In genomic region chr2:37963362-37963761, GRCm38 (mm10) we compare ENCODE assay signal across 10 mouse cellular contexts.
DNase-seq lines count a peak whose midpoint lies in the region; ATAC-seq and TF ChIP-seq lines count a peak whose summit lies in the region.
"Had no signal": no experiment of that assay in that cellular context is flagged by ENCODE, and none has a peak within 500 bp of the region (broad histone marks: within the 10 kb centered on the region; RNA-seq: fewer than 3 reads in every experiment).

No protein-coding gene starts in this region.

- peak overlapping the region; percentile 2 to 18; a peak in 3 of 4 replicates for H3K27ac ChIP-seq in heart, embryonic 14.5 days (replicated peaks in 1 of 2; ENCODE audit: control insufficient read depth in 1 of 2, insufficient read depth in 1 of 2, low read depth in 2 of 2, low read length in 2 of 2)
- H3K27ac ChIP-seq in intestine, postnatal 0 days (ENCODE audit: low read depth, low read length) = no peak overlapping the region
- H3K27ac ChIP-seq: limb, embryonic 12.5 days; neural tube, embryonic 12.5 days had no signal

- no peak overlapping the region for H3K4me3 ChIP-seq in heart, embryonic 14.5 days (ENCODE audit: control insufficient read depth in 1 of 2, insufficient read depth in 1 of 2, low read depth in 1 of 2, low read length in 2 of 2)
- H3K4me3 ChIP-seq in intestine, postnatal 0 days (ENCODE audit: low read depth, low read length) = no peak overlapping the region
- H3K4me3 ChIP-seq: limb, embryonic 12.5 days; neural tube, embryonic 12.5 days had no signal

- H3K27me3 ChIP-seq in heart, embryonic 14.5 days (ENCODE audit: control insufficient read depth, insufficient read depth, low read length) = no peaks in the 10 kb centered on the region
- H3K27me3 ChIP-seq in intestine, postnatal 0 days (replicated peaks; ENCODE audit: control insufficient read depth, insufficient read depth, low read length) = no peaks in the 10 kb centered on the region
- H3K27me3 ChIP-seq: neural tube, embryonic 12.5 days had no signal

- no peaks in the 10 kb centered on the region for H3K4me1 ChIP-seq in heart, embryonic 14.5 days (ENCODE audit: control insufficient read depth in 2 of 2, insufficient read depth in 2 of 2, low read length in 2 of 2)
- no peaks in the 10 kb centered on the region for H3K4me1 ChIP-seq in intestine, postnatal 0 days (replicated peaks; ENCODE audit: control insufficient read depth, insufficient read depth, low read length)
- H3K4me1 ChIP-seq: neural tube, embryonic 12.5 days had no signal

- no peaks in the 10 kb centered on the region for H3K9me3 ChIP-seq in heart, embryonic 14.5 days (ENCODE audit: control insufficient read depth, low read length)
- H3K9me3 ChIP-seq in intestine, postnatal 0 days (ENCODE audit: control insufficient read depth) = no peaks in the 10 kb centered on the region
- H3K9me3 ChIP-seq: limb, embryonic 12.5 days; neural tube, embryonic 12.5 days had no signal

- no peaks in the 10 kb centered on the region for H3K36me3 ChIP-seq in heart, embryonic 14.5 days (ENCODE audit: control insufficient read depth, insufficient read depth, low read length)
- no peaks in the 10 kb centered on the region for H3K36me3 ChIP-seq in intestine, postnatal 0 days (ENCODE audit: control insufficient read depth, insufficient read depth)
- H3K36me3 ChIP-seq: neural tube, embryonic 12.5 days had no signal

- no peak overlapping the region for H3K9ac ChIP-seq in heart, embryonic 14.5 days (ENCODE audit: low read length)
- H3K9ac ChIP-seq in intestine, postnatal 0 days (ENCODE audit: low read depth, low read length) = no peak overlapping the region
- H3K9ac ChIP-seq: limb, embryonic 12.5 days; neural tube, embryonic 12.5 days had no signal

- TF ChIP-seq POLR2A in brain, embryonic 14.5 days (IDR thresholded peaks at IDR 0.05; ENCODE audit: borderline replicate concordance, extremely low read depth, insufficient read depth, insufficient read length, poor library complexity, severe bottlenecking) = no peak

- WGBS in heart, embryonic 14.5 days = 54% methylated on average over 4 of the region's 4 CpGs
- WGBS in intestine, postnatal 0 days = 31% methylated on average over 4 of the region's 4 CpGs

- H3K4me2 ChIP-seq in heart, embryonic 14.5 days (ENCODE audit: low read length) = no peak overlapping the region
- H3K4me2 ChIP-seq in intestine, postnatal 0 days (replicated peaks; ENCODE audit: low read depth) = no peak overlapping the region
- H3K4me2 ChIP-seq: limb, embryonic 12.5 days; neural tube, embryonic 12.5 days had no signal

- no peak for ATAC-seq in heart, embryonic 14.5 days (ENCODE audit: insufficient number of reproducible peaks, insufficient read depth, low FRiP score, low read depth)
- ATAC-seq in intestine, postnatal 0 days = no peak

- TF ChIP-seq CTCF in brain, embryonic 14.5 days (IDR thresholded peaks at IDR 0.05; ENCODE audit: borderline replicate concordance, extremely low read depth, insufficient read depth, insufficient read length) = no peak
- TF ChIP-seq CTCF in intestine, postnatal 0 days (IDR thresholded peaks at IDR 0.05; ENCODE audit: low read depth) = no peak

- DNase-seq in heart, adult 11 months = peak; percentile 91
- no peak for DNase-seq in heart, adult 8-10 months (ENCODE audit: low spot score)
- DNase-seq in brain, embryonic 14.5 days (ENCODE audit: low read depth) = peak; percentile 71
- peak; percentile 51 for DNase-seq in lung, postnatal 10 days
- DNase-seq in gastrocnemius, adult 18-20 months (ENCODE audit: low spot score) = no peak
- DNase-seq in gastrocnemius, postnatal 10 days = no peak

Comparison
In these comparisons a context has a peak if more than half of its experiments do, and no peak if none do; other contexts are left out.
1. DNase-seq: peak in heart, adult 11 months (single experiment), brain, embryonic 14.5 days (single experiment) and lung, postnatal 10 days (single experiment); none in heart, adult 8-10 months (single experiment), gastrocnemius, adult 18-20 months (single experiment) and gastrocnemius, postnatal 10 days (single experiment).